ENCODE assay signal across 8 mouse cellular contexts in genomic region chr10:121419640-121420470, GRCm38 (mm10). TPM values are rescaled to one million over a fixed set of nuclear protein-coding genes. Genes with fewer than 3 reads are reported as not detected.
DNase-seq lines count a peak whose midpoint lies in the region; ATAC-seq lines count a peak whose summit lies in the region.

No protein-coding gene starts in this region.

- peaks cover 58% of the 10 kb centered on the region for H3K4me1 ChIP-seq in kidney, embryonic 14.5 days (ENCODE audit: control insufficient read depth, insufficient read depth, low read length)
- peaks cover 26% of the 10 kb centered on the region for H3K4me1 ChIP-seq in midbrain, embryonic 13.5 days (replicated peaks)

- H3K4me3 ChIP-seq in kidney, embryonic 14.5 days (ENCODE audit: low read length): no peak overlapping the region
- H3K4me3 ChIP-seq in midbrain, embryonic 13.5 days (replicated peaks): no peak overlapping the region

- 28% methylated on average over 22 of the region's 22 CpGs for WGBS in kidney, embryonic 14.5 days
- 74% methylated on average over 22 of the region's 22 CpGs for WGBS in midbrain, embryonic 13.5 days

- H3K4me2 ChIP-seq in kidney, embryonic 14.5 days (replicated peaks; ENCODE audit: low read depth, low read length): peak overlapping the region; percentile 27
- no peak overlapping the region for H3K4me2 ChIP-seq in midbrain, embryonic 13.5 days (replicated peaks)

- H3K27ac ChIP-seq in kidney, embryonic 14.5 days (ENCODE audit: low read depth, low read length): peak overlapping the region; percentile 43; the same call in 1 of the 2 replicates
- no peak overlapping the region for H3K27ac ChIP-seq in midbrain, embryonic 13.5 days

- no peaks in the 10 kb centered on the region for H3K27me3 ChIP-seq in kidney, embryonic 14.5 days (ENCODE audit: control insufficient read depth, insufficient read depth, low read length)
- no peaks in the 10 kb centered on the region for H3K27me3 ChIP-seq in midbrain, embryonic 13.5 days

- no peak for DNase-seq in kidney, adult 18-20 months
- DNase-seq in c-Kit-positive CD71-positive TER-119-positive erythroid progenitor cells, embryonic 14.5 days (ENCODE audit: low spot score): peak; percentile 20
- DNase-seq in kidney, postnatal 4 days: peak; percentile 50 to 72
- DNase-seq in thymus, postnatal 4 days: peak; percentile 71
- no peak for DNase-seq in layer of hippocampus, adult 18-20 months (ENCODE audit: low spot score in 2 of 2)

- ATAC-seq in kidney, embryonic 14.5 days (ENCODE audit: low FRiP score, low TSS enrichment): peak; percentile 73
- peak; percentile 55 for ATAC-seq in midbrain, embryonic 13.5 days
- ATAC-seq in erythroblast, adult 5-6 weeks (replicated peaks; ENCODE audit: low FRiP score, poor library complexity, severe bottlenecking): no peak

- H3K9ac ChIP-seq in kidney, embryonic 14.5 days (ENCODE audit: low read depth, low read length): no peak overlapping the region
- H3K9ac ChIP-seq in midbrain, embryonic 13.5 days (replicated peaks): no peak overlapping the region

- H3K36me3 ChIP-seq in kidney, embryonic 14.5 days (ENCODE audit: control insufficient read depth, insufficient read depth, low read length): peaks cover 5% of the 10 kb centered on the region; the same call in 1 of the 2 replicates
- H3K36me3 ChIP-seq in midbrain, embryonic 13.5 days: no peaks in the 10 kb centered on the region

- H3K9me3 ChIP-seq in kidney, embryonic 14.5 days (ENCODE audit: control insufficient read depth, low read length): no peaks in the 10 kb centered on the region
- no peaks in the 10 kb centered on the region for H3K9me3 ChIP-seq in midbrain, embryonic 13.5 days

RNA-seq across cellular contexts. Expression of gene Gns, which starts 55.0 kb away (rescaled TPM):
- polyA plus RNA-seq in kidney, embryonic 14.5 days (2014; fragmentation: Nextera tagmentation; extraction: Ambion mirVana): 26.5 and 48.7 TPM in 2 replicates
- 33.9 and 36.9 TPM in 2 replicates for polyA plus RNA-seq in midbrain, embryonic 13.5 days (2015; fragmentation: Nextera tagmentation; extraction: Ambion mirVana)
- 9.6 and 15.3 TPM in 2 replicates for total RNA-seq in erythroblast, adult 5-6 weeks (2015; ENCODE audit: low replicate concordance)
- total RNA-seq in erythroblast, adult 5-6 weeks (2017; ENCODE audit: low replicate concordance): 4.9 and 11.6 TPM in 2 replicates
- total RNA-seq in layer of hippocampus, adult 18-20 months (2021): 10 to 100 TPM; 80.5 to 87.2 TPM

RNA-seq across cellular contexts. Expression of gene Rassf3, which starts 56.3 kb away (rescaled TPM):
- polyA plus RNA-seq in kidney, embryonic 14.5 days (2014; fragmentation: Nextera tagmentation; extraction: Ambion mirVana): 8.9 and 13.5 TPM in 2 replicates
- polyA plus RNA-seq in midbrain, embryonic 13.5 days (2015; fragmentation: Nextera tagmentation; extraction: Ambion mirVana): 3.7 and 4.6 TPM in 2 replicates
- 11.7 and 12.5 TPM in 2 replicates for total RNA-seq in erythroblast, adult 5-6 weeks (2015; ENCODE audit: low replicate concordance)
- 7.8 and 12.7 TPM in 2 replicates for total RNA-seq in erythroblast, adult 5-6 weeks (2017; ENCODE audit: low replicate concordance)
- total RNA-seq in layer of hippocampus, adult 18-20 months (2021): 1 to 10 TPM; 9.6 to 9.8 TPM

Comparison
In these comparisons a context has a peak if more than half of its experiments do, and no peak if none do; other contexts are left out.
1. DNase-seq: peak in c-Kit-positive CD71-positive TER-119-positive erythroid progenitor cells, embryonic 14.5 days (single experiment), kidney, postnatal 4 days (2 of 2) and thymus, postnatal 4 days (single experiment); none in kidney, adult 18-20 months (single experiment) and layer of hippocampus, adult 18-20 months (0 of 2).
2. RNA of gene Gns, which starts 55.0 kb away (total RNA-seq): 80.5 to 87.2 TPM in layer of hippocampus, adult 18-20 months; 4.9 to 15.3 TPM in erythroblast, adult 5-6 weeks; every median in the first group is over 4 times any median in the second.